8 mouse cellular contexts compared by ENCODE assay signal in genomic region chr12:70969485-70970184, GRCm38 (mm10). TPM values are rescaled to one million over a fixed set of nuclear protein-coding genes. Genes with fewer than 3 reads are reported as not detected.
A peak's percentile ranks its signal among the peaks of the same experiment; 100 is the strongest.
DNase-seq lines count a peak whose midpoint lies in the region; ATAC-seq and TF ChIP-seq lines count a peak whose summit lies in the region.

No protein-coding gene starts in this region.

- no peaks in the 10 kb centered on the region for H3K27me3 ChIP-seq in heart, adult 2 months (ENCODE audit: control insufficient read depth, insufficient read depth, low read length)
- no peaks in the 10 kb centered on the region for H3K27me3 ChIP-seq in limb, embryonic 12.5 days
- H3K27me3 ChIP-seq in midbrain, embryonic 14.5 days (ENCODE audit: control insufficient read depth, insufficient read depth, low read length), result no peaks in the 10 kb centered on the region

- peak overlapping the region; percentile 46 for H3K4me2 ChIP-seq in limb, embryonic 12.5 days
- peak overlapping the region; percentile 50 for H3K4me2 ChIP-seq in midbrain, embryonic 14.5 days (ENCODE audit: low read length)

- TF ChIP-seq EP300 in heart, adult 2 months (IDR thresholded peaks at IDR 0.05; ENCODE audit: insufficient read depth, low read depth, low read length), result peak; percentile 78; the same call in 1 of the 2 replicates

- TF ChIP-seq POLR2A in heart, adult 2 months (IDR thresholded peaks at IDR 0.05; ENCODE audit: insufficient read depth, low read depth, low read length), result no peak

- peaks cover 2% of the 10 kb centered on the region for H3K4me1 ChIP-seq in heart, adult 2 months (ENCODE audit: control insufficient read depth, insufficient read depth, low read length)
- no peaks in the 10 kb centered on the region for H3K4me1 ChIP-seq in limb, embryonic 12.5 days (replicated peaks)
- H3K4me1 ChIP-seq in midbrain, embryonic 14.5 days (ENCODE audit: control insufficient read depth, insufficient read depth, low read length), result no peaks in the 10 kb centered on the region

- H3K36me3 ChIP-seq in heart, adult 2 months (ENCODE audit: control insufficient read depth, insufficient read depth, low read length), result no peaks in the 10 kb centered on the region
- H3K36me3 ChIP-seq in limb, embryonic 12.5 days, result 0 out of 2 replicates have a peak, but pooled peaks cover under 1% of the 10 kb centered on the region
- no peaks in the 10 kb centered on the region for H3K36me3 ChIP-seq in midbrain, embryonic 14.5 days (ENCODE audit: control insufficient read depth, insufficient read depth, low read length)

- no peak overlapping the region for H3K9ac ChIP-seq in heart, adult 2 months (ENCODE audit: low read depth, low read length)
- H3K9ac ChIP-seq in limb, embryonic 12.5 days (replicated peaks), result no peak overlapping the region
- no peak overlapping the region; the same call in 1 of the 2 replicates for H3K9ac ChIP-seq in midbrain, embryonic 14.5 days (replicated peaks; ENCODE audit: low read length)

- intact Hi-C loops in heart, adult 2 months (cut with DNase I), result loop anchor here (2.0 to 5.0 kb wide), 4 partner anchors 31 to 168 kb away; partner anchors contain the start of genes 2700049A03Rik and Timm9

- peak overlapping the region; percentile 100 for H3K27ac ChIP-seq in heart, adult 2 months
- 0 out of 2 replicates have a peak overlapping the region, but pooled peaks have one; percentile 42 for H3K27ac ChIP-seq in limb, embryonic 12.5 days
- H3K27ac ChIP-seq in midbrain, embryonic 14.5 days (replicated peaks; ENCODE audit: low read depth, low read length), result peak overlapping the region; percentile 46; the same call in 1 of the 2 replicates

- 8% methylated on average over 17 of the region's 17 CpGs for WGBS in heart, adult 2 months
- 6% methylated on average over 17 of the region's 17 CpGs for WGBS in limb, embryonic 12.5 days
- WGBS in midbrain, embryonic 14.5 days, result 3% methylated on average over 17 of the region's 17 CpGs

- H3K9me3 ChIP-seq in limb, embryonic 12.5 days, result no peaks in the 10 kb centered on the region
- H3K9me3 ChIP-seq in midbrain, embryonic 14.5 days (ENCODE audit: control insufficient read depth, low read length), result no peaks in the 10 kb centered on the region

- H3K79me2 ChIP-seq in heart, adult 2 months (replicated peaks; ENCODE audit: control insufficient read depth, insufficient read depth, low read length), result no peaks in the 10 kb centered on the region

- peak overlapping the region; percentile 71 for H3K4me3 ChIP-seq in heart, adult 2 months
- H3K4me3 ChIP-seq in limb, embryonic 12.5 days (replicated peaks), result peak overlapping the region; percentile 34
- H3K4me3 ChIP-seq in midbrain, embryonic 14.5 days (replicated peaks; ENCODE audit: low read depth, low read length), result peak overlapping the region; percentile 37

- peak; percentile 40 for DNase-seq in urinary bladder, postnatal 14 days (ENCODE audit: low spot score)
- DNase-seq in urinary bladder, postnatal 10 days (ENCODE audit: low spot score), result no peak
- DNase-seq in embryo, embryonic 9.5 days (ENCODE audit: extremely low spot score), result peak; percentile 68
- peak; percentile 57 to 68 for DNase-seq in heart, adult 2 months
- peak; percentile 56 for DNase-seq in kidney, adult 8-10 months
- DNase-seq in midbrain, embryonic 14.5 days, result peak; percentile 87
- peak; percentile 45 to 82 for DNase-seq in spleen, postnatal 10 days (ENCODE audit: low spot score in 2 of 2)

- peak; percentile 89 for TF ChIP-seq CTCF in heart, adult 2 months (IDR thresholded peaks at IDR 0.05)

- ATAC-seq in limb, embryonic 12.5 days (ENCODE audit: insufficient number of reproducible peaks, insufficient read depth, low FRiP score, low TSS enrichment, low read depth), result no peak
- 0 out of 2 replicates have a peak, but pooled peaks have one; percentile 18 for ATAC-seq in midbrain, embryonic 14.5 days (ENCODE audit: low FRiP score, low TSS enrichment)

RNA-seq across cellular contexts. Expression of gene Psma3, which starts 4.8 kb away (rescaled TPM):
- total RNA-seq in heart, adult 2 months (2021), result 100 to 1,000 TPM; 174 to 186 TPM
- polyA plus RNA-seq in heart, adult 2 months (2012; rRNA removed), result 27.6 and 54.1 TPM in 2 replicates
- polyA plus RNA-seq in limb, embryonic 12.5 days (2016; fragmentation: Nextera tagmentation; extraction: Ambion mirVana), result 611 and 672 TPM in 2 replicates
- 552 and 556 TPM in 2 replicates for polyA plus RNA-seq in midbrain, embryonic 14.5 days (2014; fragmentation: Nextera tagmentation; extraction: Ambion mirVana)

RNA-seq across cellular contexts. Expression of gene Actr10, which starts 32.0 kb away (rescaled TPM):
- total RNA-seq in heart, adult 2 months (2021), result 100 to 1,000 TPM; 111 to 134 TPM
- polyA plus RNA-seq in heart, adult 2 months (2012; rRNA removed), result 30.0 and 66.9 TPM in 2 replicates
- polyA plus RNA-seq in limb, embryonic 12.5 days (2016; fragmentation: Nextera tagmentation; extraction: Ambion mirVana), result 249 and 250 TPM in 2 replicates
- 217 and 257 TPM in 2 replicates for polyA plus RNA-seq in midbrain, embryonic 14.5 days (2014; fragmentation: Nextera tagmentation; extraction: Ambion mirVana)

RNA-seq across cellular contexts. Expression of gene Arid4a, which starts 46.2 kb away (rescaled TPM):
- total RNA-seq in heart, adult 2 months (2021), result 10 to 100 TPM; 14.1 to 15.3 TPM
- polyA plus RNA-seq in heart, adult 2 months (2012; rRNA removed), result 2.5 and 4.0 TPM in 2 replicates
- polyA plus RNA-seq in limb, embryonic 12.5 days (2016; fragmentation: Nextera tagmentation; extraction: Ambion mirVana), result 36.3 and 39.3 TPM in 2 replicates
- polyA plus RNA-seq in midbrain, embryonic 14.5 days (2014; fragmentation: Nextera tagmentation; extraction: Ambion mirVana), result 42.3 and 44.7 TPM in 2 replicates

Comparison
In these comparisons a context has a peak if more than half of its experiments do, and no peak if none do; other contexts are left out.
1. H3K27ac ChIP-seq: peak in every context shown above with its lines; median percentile 100 in heart, adult 2 months; 46 in midbrain, embryonic 14.5 days; 42 in limb, embryonic 12.5 days.
2. RNA of gene Psma3, which starts 4.8 kb away (polyA plus RNA-seq): 611 to 672 TPM in limb, embryonic 12.5 days and 552 to 556 TPM in midbrain, embryonic 14.5 days; 27.6 to 54.1 TPM in heart, adult 2 months; every median in the first group is over 10 times any median in the second.
3. Peak in every context shown above with its lines, with median percentiles within 50 percentile points of each other: H3K4me3 ChIP-seq.